Mouse (Mus musculus) intestine, postnatal 0 days (tissue): ENCODE measurements at regions not wholly inside any gene's neighbourhood (a gene's known extent, or its start where the extent isn't known, plus 50 kb on each side); places are given as distances from the start of the nearest gene placed in this dataset.

Experiments
- ATAC-seq: fragments of 200-750 bp; cut with Nextera tagmentation; 2 replicates; pipeline ENCODE4 v1.8.0; 2017; ENCODE audit warnings: mild to moderate bottlenecking, moderate TSS enrichment, moderate library complexity
- H3K27ac ChIP-seq: fragments of 300-500 bp; sonication (generic); 2 replicates; pipeline ENCODE4 v1.5.1; 2014; ENCODE audit warnings: mild to moderate bottlenecking, low read depth, low read length, moderate library complexity
- H3K27me3 ChIP-seq: fragments of 300-500 bp; sonication (generic); replicated peaks from 2 replicates; pipeline ENCODE4 v1.6.1; 2014; ENCODE audit warnings: low read length, mixed read lengths; ENCODE audit not compliant: control insufficient read depth, insufficient read depth
- H3K36me3 ChIP-seq: fragments of 300-500 bp; sonication (generic); 2 replicates; pipeline ENCODE4 v1.6.1; 2014; ENCODE audit warnings: mild to moderate bottlenecking, moderate library complexity; ENCODE audit not compliant: control insufficient read depth, insufficient read depth
- H3K4me1 ChIP-seq: fragments of 300-500 bp; sonication (generic); replicated peaks from 2 replicates; pipeline ENCODE4 v1.6.1; 2014; ENCODE audit warnings: antibody characterized with exemption, low read length, mixed read lengths; ENCODE audit not compliant: control insufficient read depth, insufficient read depth
- H3K4me2 ChIP-seq: fragments of 300-500 bp; sonication (generic); replicated peaks from 2 replicates; pipeline ENCODE4 v1.6.1; 2014; ENCODE audit warnings: low read depth, mild to moderate bottlenecking, moderate library complexity
- H3K4me3 ChIP-seq: fragments of 300-500 bp; sonication (generic); 2 replicates; pipeline ENCODE4 v1.5.1; 2014; ENCODE audit warnings: low read depth, low read length
- H3K9ac ChIP-seq: fragments of 300-500 bp; sonication (generic); 2 replicates; pipeline ENCODE4 v1.6.1; 2014; ENCODE audit warnings: mild to moderate bottlenecking, low read depth, low read length
- H3K9me3 ChIP-seq: fragments of 300-500 bp; sonication (generic); 2 replicates; pipeline ENCODE4 v1.6.1; 2016; ENCODE audit warnings: mixed run types; ENCODE audit not compliant: control insufficient read depth
- CTCF ChIP-seq: sonication (generic); IDR thresholded peaks from 2 replicates; pipeline ENCODE4 v1.5.1; 2016; ENCODE audit warnings: low read depth, mild to moderate bottlenecking, control low read depth, antibody characterized with exemption, moderate library complexity
- WGBS: fragments of 180-500 bp; shearing (Covaris S2); extraction: QIAGEN DNeasy Blood & Tissue Kit; methylation state at CpG from one replicate; pipeline ENCODE4 v1.1.7; 2014; 5-methylcytosine and 5-hydroxymethylcytosine counted together

- Histone ChIP-seq H3K4me2 (no peak overlapping the region), H3K27me3 (no peaks in the 10 kb centered on the region), H3K4me3 (no peak overlapping the region), H3K27ac (no peak overlapping the region), H3K9me3 (no peaks in the 10 kb centered on the region), H3K9ac (no peak overlapping the region), H3K36me3 (no peaks in the 10 kb centered on the region), H3K4me1 (no peaks in the 10 kb centered on the region)
- TF ChIP-seq CTCF, result no peak
- 49% methylated on average over 7 of the region's 7 CpGs for WGBS
- no peak for ATAC-seq
Observed at GRCm38 (mm10) chr4:140463296-140463695, 202.5 kb downstream of the Arhgef10l start.

- no peaks in the 10 kb centered on the region for H3K9me3 ChIP-seq
- H3K27me3 ChIP-seq, result no peaks in the 10 kb centered on the region
- WGBS, result 86% methylated on average over 15 of the region's 16 CpGs
- ATAC-seq, result no peak
- no peak overlapping the region for H3K4me3 ChIP-seq
- no peak overlapping the region for H3K4me2 ChIP-seq
- no peaks in the 10 kb centered on the region for H3K4me1 ChIP-seq
- no peak overlapping the region for H3K9ac ChIP-seq
- TF ChIP-seq CTCF, result no peak
- H3K27ac ChIP-seq, result no peak overlapping the region
- H3K36me3 ChIP-seq, result no peaks in the 10 kb centered on the region
Observed at GRCm38 (mm10) chr4:140461317-140461716, 204.5 kb downstream of the Arhgef10l start.

GRCm38 (mm10) chr4:140449062-140449461 lies 202.5 kb upstream of the Igsf21 start:
- Histone ChIP-seq H3K9me3 (no peaks in the 10 kb centered on the region), H3K4me3 (no peak overlapping the region), H3K4me1 (no peaks in the 10 kb centered on the region), H3K27ac (no peak overlapping the region), H3K9ac (no peak overlapping the region), H3K4me2 (no peak overlapping the region), H3K36me3 (no peaks in the 10 kb centered on the region), H3K27me3 (no peaks in the 10 kb centered on the region)
- no peak for ATAC-seq
- 92% methylated on average over 10 of the region's 10 CpGs for WGBS
- TF ChIP-seq CTCF, result no peak

GRCm38 (mm10) chr4:140446455-140446854 lies 199.9 kb upstream of the Igsf21 start:
- H3K36me3 ChIP-seq, result no peaks in the 10 kb centered on the region
- no peaks in the 10 kb centered on the region for H3K9me3 ChIP-seq
- no peak for ATAC-seq
- no peak overlapping the region for H3K9ac ChIP-seq
- no peak for TF ChIP-seq CTCF
- H3K4me1 ChIP-seq, result no peaks in the 10 kb centered on the region
- H3K4me3 ChIP-seq, result no peak overlapping the region
- no peak overlapping the region for H3K27ac ChIP-seq
- 88% methylated on average over 6 of the region's 6 CpGs for WGBS
- H3K4me2 ChIP-seq, result no peak overlapping the region
- H3K27me3 ChIP-seq, result no peaks in the 10 kb centered on the region

- Histone ChIP-seq H3K4me2 (no peak overlapping the region), H3K36me3 (no peaks in the 10 kb centered on the region), H3K4me3 (no peak overlapping the region), H3K9me3 (no peaks in the 10 kb centered on the region), H3K27me3 (no peaks in the 10 kb centered on the region), H3K9ac (no peak overlapping the region), H3K27ac (no peak overlapping the region), H3K4me1 (no peaks in the 10 kb centered on the region)
- no peak for ATAC-seq
- no peak for TF ChIP-seq CTCF
- WGBS, result 91% methylated on average over 5 of the region's 5 CpGs
Observed at GRCm38 (mm10) chr4:140445931-140446330, 199.3 kb upstream of the Igsf21 start.

- H3K9me3 ChIP-seq, result no peaks in the 10 kb centered on the region
- no peak for ATAC-seq
- H3K27me3 ChIP-seq, result no peaks in the 10 kb centered on the region
- H3K36me3 ChIP-seq, result no peaks in the 10 kb centered on the region
- no peak for TF ChIP-seq CTCF
- 86% methylated on average over 6 of the region's 6 CpGs for WGBS
- H3K27ac ChIP-seq, result no peak overlapping the region
- no peaks in the 10 kb centered on the region for H3K4me1 ChIP-seq
- H3K9ac ChIP-seq, result no peak overlapping the region
- H3K4me2 ChIP-seq, result no peak overlapping the region
- H3K4me3 ChIP-seq, result no peak overlapping the region
Observed at GRCm38 (mm10) chr4:140443221-140443620, 196.6 kb upstream of the Igsf21 start.

- 84% methylated on average over 8 of the region's 8 CpGs for WGBS
- ATAC-seq, result no peak
- no peak overlapping the region for H3K9ac ChIP-seq
Observed at GRCm38 (mm10) chr4:140441805-140442204, 195.2 kb upstream of the Igsf21 start.

More at GRCm38 (mm10) chr4:140441805-140442204, 195.2 kb upstream of the Igsf21 start:
- Histone ChIP-seq H3K9me3 (no peaks in the 10 kb centered on the region), H3K27me3 (no peaks in the 10 kb centered on the region), H3K4me3 (no peak overlapping the region), H3K27ac (no peak overlapping the region), H3K4me1 (no peaks in the 10 kb centered on the region), H3K4me2 (no peak overlapping the region), H3K36me3 (no peaks in the 10 kb centered on the region)
- no peak for TF ChIP-seq CTCF
